Mouse (Mus musculus) heart, adult 2 months (tissue): ENCODE data around the gene Kdm4b. TPM values are rescaled to one million over a fixed set of nuclear protein-coding genes. Genes with fewer than 3 reads are reported as not detected.

Experiments used
- DNase-seq, 2 experiments: peaks; one replicate each; pipeline ENCODE4 v3.0.0; 2021
- H3K27ac ChIP-seq: fragments of 200-600 bp; 2 replicates; pipeline ENCODE4 v1.8.1; 2022
- H3K27me3 ChIP-seq: fragments of 200-500 bp; 2 replicates; pipeline ENCODE4 v1.6.1; 2012; ENCODE audit warnings: mild to moderate bottlenecking, low read length, inconsistent platforms, mixed read lengths; ENCODE audit not compliant: control insufficient read depth, insufficient read depth
- H3K36me3 ChIP-seq: fragments of 200-500 bp; 2 replicates; pipeline ENCODE4 v1.6.1; 2012; ENCODE audit warnings: low read length, inconsistent platforms; ENCODE audit not compliant: control insufficient read depth, insufficient read depth
- H3K4me1 ChIP-seq: fragments of 200-500 bp; 2 replicates; pipeline ENCODE4 v1.6.1; 2011; ENCODE audit warnings: low read length; ENCODE audit not compliant: control insufficient read depth, insufficient read depth
- H3K4me3 ChIP-seq: fragments of 200-600 bp; 2 replicates; pipeline ENCODE4 v1.8.1; 2022
- H3K79me2 ChIP-seq: fragments of 200-500 bp; replicated peaks from 2 replicates; pipeline ENCODE4 v1.6.1; 2012; ENCODE audit warnings: mild to moderate bottlenecking, inconsistent platforms, low read length, moderate library complexity, mixed read lengths; ENCODE audit not compliant: control insufficient read depth, insufficient read depth
- H3K9ac ChIP-seq: fragments of 200-500 bp; 2 replicates; pipeline ENCODE4 v1.6.1; 2012; ENCODE audit warnings: low read depth, mild to moderate bottlenecking, control low read depth, inconsistent platforms, low read length, mixed read lengths
- CTCF ChIP-seq: fragments of 200-600 bp; IDR thresholded peaks from 2 replicates; pipeline ENCODE4 v1.8.1; 2022; ENCODE audit warnings: antibody characterized with exemption, mild to moderate bottlenecking, moderate library complexity
- EP300 ChIP-seq: fragments of 200-500 bp; IDR thresholded peaks from 2 replicates; pipeline ENCODE4 v1.6.1; 2011; ENCODE audit warnings: low read depth, low read length, control low read depth; ENCODE audit not compliant: insufficient read depth
- POLR2A ChIP-seq: fragments of 200-500 bp; IDR thresholded peaks from 2 replicates; pipeline ENCODE4 v1.6.1; 2011; ENCODE audit warnings: mild to moderate bottlenecking, low read depth, low read length, control low read depth; ENCODE audit not compliant: insufficient read depth
- WGBS: fragments of 180-500 bp; shearing (Covaris S2); methylation state at CpG from one replicate; pipeline ENCODE4 v1.1.7; 2018; 5-methylcytosine and 5-hydroxymethylcytosine counted together
- intact Hi-C: fragments of 180-260 bp; cut with DNase I; formaldehyde crosslinking; loops from one replicate; pipeline ENCODE4 v1.15.1; 2025
- polyA plus RNA-seq: library from polyadenylated mRNA; depleted of rRNA; stranded (reverse); fragments of >200 nt; gene quantifications from 2 replicates; pipeline ENCODE4 v1.2.3, GENCODE M21; 2012
- total RNA-seq, 2 experiments: library from RNA; stranded (reverse); gene quantifications; 2 replicates each; pipeline ENCODE4 v1.2.3; 2021

Kdm4b gene
- total and polyA plus RNA-seq, 3 experiments: 23.0 to 36.1 (median 26.2) TPM

DNA sequence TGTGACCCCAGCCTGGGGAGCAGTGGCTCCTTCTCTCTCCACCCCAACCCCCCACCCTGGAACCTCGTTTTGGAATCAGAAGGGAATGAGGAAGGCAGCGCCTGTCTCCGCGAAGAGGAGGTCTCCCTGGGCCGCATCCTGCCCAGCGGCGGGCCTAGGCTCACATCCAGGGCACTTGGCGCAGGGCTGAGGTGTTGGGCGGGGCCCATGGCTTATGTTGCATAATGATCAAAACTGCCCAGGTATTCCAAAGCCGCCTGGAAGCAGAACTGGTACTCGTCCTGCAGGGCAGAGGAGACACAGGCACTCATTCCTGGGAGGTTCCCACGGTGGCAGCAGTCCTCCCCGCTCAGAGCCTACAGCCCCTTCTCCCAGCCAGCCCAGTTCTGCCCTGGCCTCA lies 87.3 kb downstream of the Kdm4b start:
- WGBS: 75% methylated on average over 13 of the region's 13 CpGs
- Histone ChIP-seq H3K4me3 (no peak overlapping the region), H3K27ac (no peak overlapping the region), H3K9ac (no peak overlapping the region), H3K79me2 (no peaks in the 10 kb centered on the region), H3K36me3 (no peaks in the 10 kb centered on the region), H3K4me1 (peaks cover 2% of the 10 kb centered on the region), H3K27me3 (no peaks in the 10 kb centered on the region)
- DNase-seq: peak in 1 of 2 experiments; percentile 50
- no peak for TF ChIP-seq CTCF
- TF ChIP-seq POLR2A: no peak
- TF ChIP-seq EP300: no peak
- intact Hi-C loops: no loop called here

DNA sequence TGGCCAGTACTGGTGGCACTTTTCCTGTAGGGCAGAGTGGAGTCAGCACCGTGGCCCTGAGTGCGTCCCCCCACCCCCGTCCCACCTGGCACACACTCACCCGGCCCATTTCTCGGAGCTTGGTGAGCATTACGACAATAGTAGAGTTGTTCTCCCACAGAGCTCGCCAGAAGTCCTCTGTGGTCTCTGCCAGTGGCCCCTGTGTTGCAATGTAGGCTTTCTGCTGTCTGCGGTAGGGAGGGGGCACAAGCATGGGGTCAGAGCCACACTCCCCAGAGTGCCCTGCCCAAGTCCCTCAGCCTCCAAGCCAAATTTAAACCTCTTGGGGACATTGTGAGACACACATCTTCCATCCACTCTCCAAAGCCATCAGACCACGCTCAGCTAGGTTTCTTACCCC lies 88.9 kb downstream of the Kdm4b start:
- H3K79me2 ChIP-seq: no peaks in the 10 kb centered on the region
- H3K27ac ChIP-seq: no peak overlapping the region
- H3K36me3 ChIP-seq: no peaks in the 10 kb centered on the region
- no peaks in the 10 kb centered on the region for H3K4me1 ChIP-seq
- no peak overlapping the region for H3K4me3 ChIP-seq
- TF ChIP-seq CTCF (no peak), EP300 (no peak), POLR2A (no peak)
- WGBS: 92% methylated on average over 9 of the region's 9 CpGs
- no peak for DNase-seq
- no peak overlapping the region for H3K9ac ChIP-seq
- H3K27me3 ChIP-seq: no peaks in the 10 kb centered on the region
- intact Hi-C loops: no loop called here

DNA sequence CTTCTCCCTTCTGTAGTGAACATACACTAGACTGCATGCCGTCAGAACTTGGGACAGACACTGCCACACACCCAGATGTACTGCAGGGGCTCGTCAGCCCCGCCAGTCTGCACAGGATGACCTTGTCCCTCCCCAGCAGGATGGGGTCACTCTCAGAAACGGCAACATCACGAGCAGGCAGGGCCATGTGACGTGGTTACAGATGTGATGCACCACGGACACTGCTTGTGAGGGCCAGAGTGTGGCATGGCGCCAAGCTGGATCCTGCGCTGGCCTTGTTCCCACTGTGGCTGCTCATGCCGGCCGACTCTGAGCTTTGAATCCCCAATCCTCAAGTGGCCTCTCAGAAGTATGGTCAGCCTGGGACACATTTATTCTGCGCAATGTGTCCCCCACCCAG lies 92.4 kb downstream of the Kdm4b start:
- WGBS: 57% methylated on average over 12 of the region's 12 CpGs
- TF ChIP-seq EP300 (no peak), CTCF (no peak), POLR2A (no peak)

DNA sequence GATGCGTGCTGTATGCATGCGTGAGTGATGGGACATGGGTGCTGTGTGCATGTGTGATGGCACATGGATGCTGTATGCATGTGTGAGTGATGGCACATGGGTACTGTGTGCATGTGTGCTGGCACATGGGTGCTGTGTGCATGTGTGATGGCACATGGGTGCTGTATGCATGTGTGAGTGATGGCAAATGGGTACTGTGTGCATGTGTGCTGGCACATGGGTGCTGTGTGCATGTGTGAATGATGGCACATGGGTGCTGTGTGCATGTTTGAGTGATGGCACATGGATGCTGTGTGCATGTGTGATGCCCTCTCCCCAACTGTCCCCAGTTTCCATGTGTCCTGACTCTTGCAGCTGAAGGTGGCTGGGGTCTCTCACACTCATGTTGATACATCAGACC lies 94.2 kb downstream of the Kdm4b start:
- Histone ChIP-seq H3K36me3 (no peaks in the 10 kb centered on the region), H3K27ac (no peak overlapping the region), H3K27me3 (no peaks in the 10 kb centered on the region), H3K4me1 (no peaks in the 10 kb centered on the region), H3K79me2 (no peaks in the 10 kb centered on the region), H3K4me3 (no peak overlapping the region), H3K9ac (no peak overlapping the region)
- no peak for DNase-seq
- no peak for TF ChIP-seq CTCF
- TF ChIP-seq POLR2A: no peak
- no peak for TF ChIP-seq EP300
- intact Hi-C loops: no loop called here
- 100% methylated on average over 2 of the region's 2 CpGs for WGBS

More for the DNA sequence above, 92.4 kb downstream of the Kdm4b start:
- Histone ChIP-seq H3K4me1 (no peaks in the 10 kb centered on the region), H3K4me3 (no peak overlapping the region), H3K27me3 (no peaks in the 10 kb centered on the region), H3K79me2 (no peaks in the 10 kb centered on the region), H3K27ac (no peak overlapping the region), H3K36me3 (no peaks in the 10 kb centered on the region), H3K9ac (no peak overlapping the region)
- intact Hi-C loops: no loop called here
- DNase-seq: no peak

DNA sequence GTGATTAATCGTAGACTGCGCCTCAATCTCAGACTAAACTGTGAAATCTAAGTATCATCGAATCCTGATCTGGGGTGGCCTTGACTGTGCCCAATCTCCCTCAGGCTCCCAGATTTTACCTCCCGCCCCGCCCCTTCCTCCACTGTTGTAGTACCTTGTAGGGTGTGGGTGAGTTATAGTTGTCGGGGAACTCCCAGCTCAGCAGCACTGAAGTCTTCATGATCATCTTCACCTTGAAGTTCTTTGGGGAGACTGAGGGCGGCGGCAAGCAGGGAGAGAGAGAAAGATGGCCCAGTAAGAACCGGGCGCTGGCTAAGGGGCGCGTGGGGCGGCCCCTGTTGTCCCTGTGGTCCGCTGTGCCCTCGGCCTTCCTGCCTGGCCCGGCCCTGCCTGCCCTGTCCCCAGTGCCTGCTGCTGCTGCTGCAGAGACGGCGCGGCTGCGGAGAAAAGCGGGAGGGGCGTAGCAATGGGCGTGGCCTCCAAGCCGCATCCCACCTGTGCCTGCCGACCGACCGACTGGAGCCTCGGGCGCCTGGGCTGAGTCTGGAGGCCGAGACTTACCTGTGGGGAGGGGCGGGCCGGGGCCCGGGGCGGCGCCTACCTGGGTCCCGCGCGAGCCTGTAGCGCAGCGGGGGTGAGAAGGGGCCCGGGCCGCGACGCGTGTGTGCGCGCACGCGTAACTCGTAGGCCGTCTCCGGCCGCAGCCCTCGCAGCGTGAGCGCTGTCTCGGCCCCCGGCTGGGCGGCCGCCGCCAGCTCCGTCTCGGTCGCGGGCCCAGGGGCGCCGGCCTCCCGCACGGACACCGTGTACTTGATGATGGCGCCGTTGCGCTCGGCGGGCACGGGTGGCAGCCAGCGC lies 99.1 kb downstream of the Kdm4b start:
- peak overlapping the region; percentile 49 for H3K4me3 ChIP-seq
- intact Hi-C loops: no loop called here
- H3K27ac ChIP-seq: no peak overlapping the region
- peaks cover 1% of the 10 kb centered on the region; the same call in 1 of the 2 replicates for H3K4me1 ChIP-seq
- H3K9ac ChIP-seq: peak overlapping the region; percentile 75
- 27% methylated on average over 71 of the region's 77 CpGs for WGBS
- TF ChIP-seq POLR2A (no peak), EP300 (no peak), CTCF (no peak)
- peak; percentile 41 to 50 for DNase-seq
- no peaks in the 10 kb centered on the region for H3K27me3 ChIP-seq
- no peaks in the 10 kb centered on the region for H3K79me2 ChIP-seq
- H3K36me3 ChIP-seq: no peaks in the 10 kb centered on the region

DNA sequence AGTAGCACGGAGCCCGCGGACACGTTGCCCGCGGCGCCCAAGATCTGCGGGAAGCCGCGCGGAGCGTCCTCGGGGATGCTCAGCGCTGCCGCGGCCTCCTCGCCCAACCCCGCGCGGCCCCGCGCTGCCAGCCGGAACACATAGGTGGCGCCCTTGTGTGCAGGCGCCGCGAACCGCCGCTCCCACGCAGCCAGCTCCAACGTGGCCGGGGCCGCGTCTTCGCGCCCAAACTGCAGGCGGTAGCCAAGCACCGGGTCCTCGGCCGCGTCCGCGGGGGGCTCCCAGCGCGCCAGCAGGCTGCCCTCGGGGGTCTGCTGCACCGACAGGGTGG lies 99.7 kb downstream of the Kdm4b start:
- Histone ChIP-seq H3K36me3 (no peaks in the 10 kb centered on the region), H3K4me3 (peak overlapping the region; percentile 49), H3K4me1 (peaks cover 1% of the 10 kb centered on the region; the same call in 1 of the 2 replicates), H3K27ac (no peak overlapping the region), H3K27me3 (no peaks in the 10 kb centered on the region), H3K79me2 (no peaks in the 10 kb centered on the region), H3K9ac (peak overlapping the region; percentile 75)
- intact Hi-C loops: no loop called here
- DNase-seq: peak; percentile 84 to 91
- 5% methylated on average over 45 of the region's 47 CpGs for WGBS
- no peak for TF ChIP-seq POLR2A
- peak; percentile 99 for TF ChIP-seq CTCF
- TF ChIP-seq EP300: no peak
